11 mouse cellular contexts compared by ENCODE assay signal in the genomic region with DNA sequence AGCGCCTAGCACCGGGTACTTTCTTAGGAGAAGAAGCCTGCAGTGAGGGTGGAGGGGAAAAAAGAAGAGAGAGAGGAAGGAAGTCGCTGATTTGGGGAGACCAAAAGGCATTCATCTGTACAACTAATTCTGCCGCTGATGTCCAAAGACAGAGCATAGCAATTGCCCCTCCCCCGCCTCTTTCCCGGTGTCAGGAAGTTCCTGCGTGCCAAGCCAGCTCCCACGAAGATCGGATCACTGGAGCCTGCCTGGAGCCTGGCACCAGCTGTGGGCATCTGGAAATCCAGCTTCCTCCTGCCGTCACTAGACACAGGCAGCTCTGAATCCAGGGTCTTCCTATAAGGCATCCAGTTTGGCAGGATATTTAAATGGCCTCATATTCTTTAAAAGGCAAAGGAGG. TPM values are rescaled to one million over a fixed set of nuclear protein-coding genes. Genes with fewer than 3 reads are reported as not detected.
DNase-seq lines count a peak whose midpoint lies in the region; ATAC-seq and TF ChIP-seq lines count a peak whose summit lies in the region.
"Had no signal": no experiment of that assay in that cellular context is flagged by ENCODE, and none has a peak within 500 bp of the region (broad histone marks: within the 10 kb centered on the region; RNA-seq: fewer than 3 reads in every experiment).

No protein-coding gene starts in this region.

- no peak for TF ChIP-seq CTCF in heart, postnatal 0 days (IDR thresholded peaks at IDR 0.05; ENCODE audit: low read depth)

- H3K9me3 ChIP-seq in hindbrain, embryonic 11.5 days (ENCODE audit: control insufficient read depth, low read length): no peaks in the 10 kb centered on the region
- no peaks in the 10 kb centered on the region for H3K9me3 ChIP-seq in hindbrain, embryonic 13.5 days
- no peaks in the 10 kb centered on the region for H3K9me3 ChIP-seq in heart, postnatal 0 days (replicated peaks; ENCODE audit: control insufficient read depth, low read length)
- H3K9me3 ChIP-seq in midbrain, embryonic 16.5 days (replicated peaks; ENCODE audit: control insufficient read depth, low read length, poor library complexity, severe bottlenecking): no peaks in the 10 kb centered on the region
- H3K9me3 ChIP-seq: G1E; limb, embryonic 12.5 days; neural tube, embryonic 15.5 days had no signal

- no peak overlapping the region for H3K4me2 ChIP-seq in hindbrain, embryonic 11.5 days (replicated peaks; ENCODE audit: low read depth, low read length)
- no peak overlapping the region for H3K4me2 ChIP-seq in hindbrain, embryonic 13.5 days
- no peak overlapping the region for H3K4me2 ChIP-seq in heart, postnatal 0 days (ENCODE audit: low read depth, low read length)
- no peak overlapping the region for H3K4me2 ChIP-seq in midbrain, embryonic 16.5 days (ENCODE audit: low read length)
- H3K4me2 ChIP-seq: limb, embryonic 12.5 days; neural tube, embryonic 15.5 days had no signal

- H3K4me1 ChIP-seq in hindbrain, embryonic 11.5 days (replicated peaks; ENCODE audit: control insufficient read depth, insufficient read depth, low read length): no peaks in the 10 kb centered on the region
- peaks cover 5% of the 10 kb centered on the region; the same call in 1 of the 2 replicates for H3K4me1 ChIP-seq in hindbrain, embryonic 13.5 days (replicated peaks)
- peaks cover 4% of the 10 kb centered on the region; the same call in 1 of the 2 replicates for H3K4me1 ChIP-seq in heart, postnatal 0 days (ENCODE audit: control insufficient read depth, insufficient read depth)
- H3K4me1 ChIP-seq in midbrain, embryonic 16.5 days (ENCODE audit: control insufficient read depth, insufficient read depth, low read length): no peaks in the 10 kb centered on the region; the same call in 1 of the 2 replicates
- H3K4me1 ChIP-seq: limb, embryonic 12.5 days; neural tube, embryonic 15.5 days had no signal

- no peak for ATAC-seq in hindbrain, embryonic 11.5 days (ENCODE audit: low FRiP score)
- no peak for ATAC-seq in hindbrain, embryonic 13.5 days (ENCODE audit: low FRiP score)
- no peak for ATAC-seq in heart, postnatal 0 days (ENCODE audit: insufficient read depth, low read depth)
- ATAC-seq in midbrain, embryonic 16.5 days: no peak

- WGBS in hindbrain, embryonic 11.5 days: 53% methylated on average over 10 of the region's 10 CpGs
- WGBS in hindbrain, embryonic 13.5 days: 43% methylated on average over 10 of the region's 10 CpGs
- WGBS in heart, postnatal 0 days: 31% methylated on average over 10 of the region's 10 CpGs
- WGBS in midbrain, embryonic 16.5 days: 38% methylated on average over 10 of the region's 10 CpGs

- H3K4me3 ChIP-seq in hindbrain, embryonic 11.5 days (ENCODE audit: low read depth, low read length): no peak overlapping the region
- H3K4me3 ChIP-seq in hindbrain, embryonic 13.5 days: no peak overlapping the region
- no peak overlapping the region for H3K4me3 ChIP-seq in heart, postnatal 0 days (ENCODE audit: low read depth, low read length)
- H3K4me3 ChIP-seq in midbrain, embryonic 16.5 days (ENCODE audit: low read depth, low read length): no peak overlapping the region
- H3K4me3 ChIP-seq: limb, embryonic 12.5 days; neural tube, embryonic 15.5 days had no signal

- peak; percentile 31 for DNase-seq in hindbrain, embryonic 11.5 days (ENCODE audit: low spot score)
- peak; percentile 51 for DNase-seq in adrenal gland, postnatal 25 days
- peak; percentile 26 for DNase-seq in heart, postnatal 0 days (ENCODE audit: low spot score)
- DNase-seq in lung, adult 18-20 months: peak; percentile 71 to 80
- no peak for DNase-seq in adipocyte (ENCODE audit: low spot score)
- DNase-seq: cerebellum, adult 9-11 months had no signal

- H3K36me3 ChIP-seq in hindbrain, embryonic 11.5 days (ENCODE audit: control insufficient read depth, insufficient read depth, low read length): no peaks in the 10 kb centered on the region
- H3K36me3 ChIP-seq in hindbrain, embryonic 13.5 days: no peaks in the 10 kb centered on the region
- H3K36me3 ChIP-seq in heart, postnatal 0 days (replicated peaks; ENCODE audit: control insufficient read depth, insufficient read depth, low read length): no peaks in the 10 kb centered on the region
- no peaks in the 10 kb centered on the region for H3K36me3 ChIP-seq in midbrain, embryonic 16.5 days (ENCODE audit: control insufficient read depth, insufficient read depth, low read length)
- H3K36me3 ChIP-seq: G1E; limb, embryonic 12.5 days; neural tube, embryonic 15.5 days had no signal

- no peak overlapping the region for H3K27ac ChIP-seq in hindbrain, embryonic 11.5 days (ENCODE audit: low read depth, low read length)
- no peak overlapping the region for H3K27ac ChIP-seq in hindbrain, embryonic 13.5 days
- no peak overlapping the region for H3K27ac ChIP-seq in heart, postnatal 0 days (ENCODE audit: low read depth)
- H3K27ac ChIP-seq in midbrain, embryonic 16.5 days (ENCODE audit: low read length): no peak overlapping the region
- H3K27ac ChIP-seq: limb, embryonic 12.5 days; neural tube, embryonic 15.5 days had no signal

- no peak overlapping the region for H3K9ac ChIP-seq in hindbrain, embryonic 11.5 days (ENCODE audit: low read depth, low read length)
- H3K9ac ChIP-seq in hindbrain, embryonic 13.5 days: no peak overlapping the region
- H3K9ac ChIP-seq in heart, postnatal 0 days (replicated peaks; ENCODE audit: low read depth, low read length): no peak overlapping the region
- H3K9ac ChIP-seq in midbrain, embryonic 16.5 days (ENCODE audit: low read depth, low read length): no peak overlapping the region
- H3K9ac ChIP-seq: limb, embryonic 12.5 days; neural tube, embryonic 15.5 days had no signal

- H3K27me3 ChIP-seq in hindbrain, embryonic 11.5 days (ENCODE audit: control insufficient read depth, insufficient read depth, low read length): no peaks in the 10 kb centered on the region
- H3K27me3 ChIP-seq in hindbrain, embryonic 13.5 days: no peaks in the 10 kb centered on the region
- no peaks in the 10 kb centered on the region for H3K27me3 ChIP-seq in heart, postnatal 0 days (ENCODE audit: control insufficient read depth, insufficient read depth, low read length)
- H3K27me3 ChIP-seq in midbrain, embryonic 16.5 days (ENCODE audit: control insufficient read depth, insufficient read depth, low read depth, low read length): no peaks in the 10 kb centered on the region
- H3K27me3 ChIP-seq: limb, embryonic 12.5 days; neural tube, embryonic 15.5 days had no signal

- no peak for TF ChIP-seq EP300 in heart, postnatal 0 days (IDR thresholded peaks at IDR 0.05; ENCODE audit: low read depth)

RNA-seq across cellular contexts. Expression of gene Eif4g3, which starts 8.6 kb away (rescaled TPM):
- polyA plus RNA-seq in hindbrain, embryonic 11.5 days (2014; fragmentation: Nextera tagmentation; extraction: Ambion mirVana): 46.4 and 56.9 TPM in 2 replicates
- 48.7 and 53.1 TPM in 2 replicates for polyA plus RNA-seq in hindbrain, embryonic 13.5 days (2015; fragmentation: Nextera tagmentation; extraction: Ambion mirVana)
- 153 and 166 TPM in 2 replicates for total RNA-seq in adrenal gland, postnatal 25 days (2021)
- 10.7 and 15.9 TPM in 2 replicates for total RNA-seq in heart, postnatal 0 days (2014; rRNA removed; ENCODE audit: low replicate concordance)
- polyA plus RNA-seq in heart, postnatal 0 days (2015; fragmentation: Nextera tagmentation; extraction: Ambion mirVana): 9.8 and 11.1 TPM in 2 replicates
- 48.7 and 54.1 TPM in 2 replicates for polyA plus RNA-seq in midbrain, embryonic 16.5 days (2015; fragmentation: Nextera tagmentation; extraction: Ambion mirVana)
